Comparison of ENCODE assay signal across 11 mouse cellular contexts in the genomic region with DNA sequence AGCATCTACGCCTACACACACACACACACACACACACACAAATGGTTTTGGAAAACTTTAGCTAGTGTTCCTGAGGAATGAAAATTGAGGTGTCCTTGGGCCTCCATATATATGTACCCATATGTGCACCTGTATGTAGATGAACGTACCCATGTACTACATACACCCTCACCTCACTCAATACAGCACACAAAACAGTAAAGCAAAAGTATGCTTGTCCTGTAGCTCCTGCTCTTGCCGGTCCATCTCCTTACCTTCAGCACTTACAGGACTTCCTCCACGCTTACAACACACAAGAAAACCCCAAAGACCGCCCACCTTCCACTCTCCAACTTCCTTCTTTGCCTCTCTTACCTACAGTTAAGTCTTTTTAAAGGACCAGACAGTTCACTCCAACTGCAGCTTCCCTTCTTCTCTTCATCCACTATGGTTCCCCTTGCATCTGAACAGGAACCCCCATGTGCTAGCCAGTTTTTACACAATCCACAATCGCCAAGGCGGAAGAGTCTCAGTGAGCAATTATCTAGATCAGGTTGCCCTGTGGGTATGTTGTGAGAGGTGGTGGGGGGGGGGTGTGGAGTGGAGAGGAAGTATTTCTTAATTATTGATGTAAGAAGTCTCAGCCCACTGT. TPM values are rescaled to one million over a fixed set of nuclear protein-coding genes. Genes with fewer than 3 reads are reported as not detected.
DNase-seq lines count a peak whose midpoint lies in the region; ATAC-seq lines count a peak whose summit lies in the region.
"Had no signal": no experiment of that assay in that cellular context is flagged by ENCODE, and none has a peak within 500 bp of the region (broad histone marks: within the 10 kb centered on the region; RNA-seq: fewer than 3 reads in every experiment).

No protein-coding gene starts in this region.

- H3K4me1 ChIP-seq in forebrain, embryonic 14.5 days (ENCODE audit: control insufficient read depth, insufficient read depth, low read length): no peaks in the 10 kb centered on the region

- H3K9me3 ChIP-seq in forebrain, embryonic 14.5 days (replicated peaks; ENCODE audit: control insufficient read depth, low read length): no peaks in the 10 kb centered on the region
- H3K9me3 ChIP-seq: embryonic facial prominence, embryonic 15.5 days; hindbrain, embryonic 15.5 days had no signal

- no peaks in the 10 kb centered on the region for H3K36me3 ChIP-seq in forebrain, embryonic 14.5 days (ENCODE audit: control insufficient read depth, insufficient read depth, low read length)
- H3K36me3 ChIP-seq: embryonic facial prominence, embryonic 15.5 days; hindbrain, embryonic 15.5 days had no signal

- no peak overlapping the region for H3K4me3 ChIP-seq in forebrain, embryonic 14.5 days (ENCODE audit: low read depth, low read length)
- H3K4me3 ChIP-seq: embryonic facial prominence, embryonic 15.5 days; hindbrain, embryonic 15.5 days had no signal

- H3K27me3 ChIP-seq in forebrain, embryonic 14.5 days (replicated peaks; ENCODE audit: control insufficient read depth, insufficient read depth, low read length): no peaks in the 10 kb centered on the region
- H3K27me3 ChIP-seq: embryonic facial prominence, embryonic 15.5 days; hindbrain, embryonic 15.5 days had no signal

- H3K4me2 ChIP-seq in forebrain, embryonic 14.5 days (ENCODE audit: low read length): no peak overlapping the region
- H3K4me2 ChIP-seq: embryonic facial prominence, embryonic 15.5 days; hindbrain, embryonic 15.5 days had no signal

- no peak overlapping the region for H3K9ac ChIP-seq in forebrain, embryonic 14.5 days (ENCODE audit: low read length)
- H3K9ac ChIP-seq: embryonic facial prominence, embryonic 15.5 days; hindbrain, embryonic 15.5 days had no signal

- no peak overlapping the region for H3K27ac ChIP-seq in forebrain, embryonic 14.5 days (ENCODE audit: low read depth, low read length)
- H3K27ac ChIP-seq: embryonic facial prominence, embryonic 15.5 days; hindbrain, embryonic 15.5 days; stomach, postnatal 0 days had no signal

- WGBS in forebrain, embryonic 14.5 days: 85% methylated on average over 7 of the region's 7 CpGs

- peak; percentile 72 for ATAC-seq in neutrophil, adult 5-6 weeks (ENCODE audit: extremely low read depth, insufficient number of reproducible peaks, low FRiP score, poor library complexity, severe bottlenecking)
- no peak for ATAC-seq in forebrain, embryonic 14.5 days

- peak; percentile 13 to 40 for DNase-seq in spleen, postnatal 10 days (ENCODE audit: low spot score in 2 of 2)
- no peak for DNase-seq in spleen, postnatal 14 days (ENCODE audit: low spot score in 2 of 2)
- peak; percentile 100 for DNase-seq in MEL-GATA-1-ER (ENCODE audit: extremely low read depth, low read depth)
- DNase-seq in lung, postnatal 10 days: peak; percentile 3
- DNase-seq in kidney, adult 11 months: no peak
- DNase-seq in forebrain, embryonic 14.5 days (ENCODE audit: low spot score): no peak
- DNase-seq: kidney, adult 8-10 months had no signal

RNA-seq across cellular contexts. Expression of gene Pdzd8, which starts 4.8 kb away (rescaled TPM):
- 54.5 and 65.5 TPM in 2 replicates for total RNA-seq in neutrophil, adult 5-6 weeks (2017)
- polyA plus RNA-seq in forebrain, embryonic 14.5 days (2014; fragmentation: Nextera tagmentation; extraction: Ambion mirVana): 11.2 and 12.3 TPM in 2 replicates

RNA-seq across cellular contexts. Expression of gene Rps12-ps3, which starts 28.3 kb away (rescaled TPM):
- total RNA-seq in neutrophil, adult 5-6 weeks (2017): 41.4 and 53.8 TPM in 2 replicates
- polyA plus RNA-seq in forebrain, embryonic 14.5 days (2014; fragmentation: Nextera tagmentation; extraction: Ambion mirVana): 9.8 and 28.2 TPM in 2 replicates
- polyA plus RNA-seq: hindbrain, embryonic 15.5 days had no signal

Comparison
In these comparisons a context has a peak if more than half of its experiments do, and no peak if none do; other contexts are left out.
1. DNase-seq: peak in spleen, postnatal 10 days (2 of 2), MEL-GATA-1-ER (single experiment) and lung, postnatal 10 days (single experiment); none in spleen, postnatal 14 days (0 of 2), kidney, adult 11 months (single experiment) and forebrain, embryonic 14.5 days (single experiment).